Mouse (Mus musculus) T-helper 1 cell (primary cell): ENCODE measurements around the gene Klhl1.
"Not testable (repeated sequence)": the region's sequence is repeated elsewhere in the genome, so short reads cannot be mapped to it uniquely, and the experiment has no call there.

Experiments
- in situ Hi-C: fragments of 300-600 bp; cut with MboI, MseI; formaldehyde crosslinking; loops from one replicate; pipeline ENCODE4 v1.15.1; 2025; ENCODE audit warnings: high pct_unique_total_duplicates

The Klhl1 gene

DNA sequence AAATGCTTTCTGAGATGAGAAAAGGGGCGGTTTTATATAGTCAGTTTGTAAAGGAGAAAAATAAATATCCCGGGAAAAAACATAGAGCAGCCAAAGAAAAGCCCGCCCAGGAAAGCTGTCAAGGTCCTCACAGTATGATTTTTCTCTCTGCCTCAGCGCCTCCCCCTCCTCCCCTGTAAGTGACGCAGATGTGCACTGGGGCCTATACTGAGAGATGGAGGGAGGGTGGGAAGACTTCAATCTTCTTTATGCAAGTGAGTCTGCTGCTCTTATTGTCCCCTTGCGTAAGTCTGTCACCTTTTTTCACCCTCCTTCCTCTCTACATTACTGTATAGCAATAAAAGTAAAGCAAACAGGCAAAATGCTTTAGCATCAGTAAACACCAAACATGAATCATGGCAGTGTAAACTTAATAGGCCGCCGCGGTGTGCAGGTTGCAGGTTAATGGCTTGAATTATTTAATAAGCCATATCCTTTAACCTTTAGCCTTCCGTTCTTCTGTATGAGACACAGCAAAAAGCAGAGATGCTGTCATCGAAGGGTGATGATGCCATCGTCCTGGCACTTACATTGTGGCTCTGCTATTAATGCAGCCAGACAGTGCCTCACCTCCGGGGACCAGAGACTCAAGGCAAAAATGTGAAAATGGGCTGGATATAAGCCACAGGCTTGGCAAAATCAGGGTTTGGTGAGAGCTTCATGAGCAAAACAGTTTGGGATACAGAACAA is at the start of gene Klhl1:
Klhl1 (minus strand) TSS at position 149 of the 729 bp plus-strand sequence.
- in situ Hi-C loops = no loop called here

DNA sequence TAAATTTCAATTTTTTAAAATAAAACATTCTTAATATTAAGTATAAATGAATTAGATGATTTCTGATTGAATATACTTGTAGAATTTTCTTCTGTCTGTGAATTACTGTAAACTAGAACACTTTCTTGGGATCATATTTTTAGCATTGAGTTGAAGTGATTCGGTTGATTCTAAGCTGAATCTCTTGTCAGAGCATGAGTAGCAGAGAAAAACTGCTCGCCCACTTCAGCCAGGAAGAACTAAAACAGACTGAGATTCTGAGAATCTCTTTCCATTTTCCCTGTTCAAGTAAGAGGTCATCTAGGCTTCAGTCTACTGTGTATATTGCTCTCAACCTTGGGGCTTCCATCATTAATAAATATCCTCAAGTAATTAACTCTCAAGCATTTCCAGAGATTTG is 34.8 kb upstream of the Klhl1 start:
- in situ Hi-C loops = no loop called here

- in situ Hi-C loops = no loop called here
Measured at GRCm38 (mm10) chr14:96518151-96518953, 550 bp downstream of the Klhl1 start.

DNA sequence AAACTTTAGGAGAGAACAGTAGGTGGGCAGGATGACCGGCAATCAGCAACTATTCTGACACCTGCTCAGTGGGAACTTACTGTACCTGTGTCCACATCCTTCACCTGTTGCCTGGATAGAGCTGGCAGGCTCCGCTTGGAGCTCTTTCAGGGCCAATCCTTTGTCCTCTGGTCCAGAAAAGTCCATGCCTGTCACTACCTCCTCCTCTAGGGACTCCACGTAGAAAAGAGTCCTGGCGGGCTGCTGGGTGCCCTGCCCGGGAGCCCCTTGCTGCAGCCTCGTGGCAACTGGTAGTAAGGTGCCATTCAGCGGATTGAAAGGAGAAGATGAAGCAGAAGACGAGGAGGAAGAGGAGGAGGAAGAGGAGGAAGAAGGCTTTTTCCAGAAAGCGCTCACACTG is 1.2 kb downstream of the Klhl1 start:
- in situ Hi-C loops = no loop called here

- in situ Hi-C loops = loop anchor here (25.0 kb wide), 1 partner anchor 1813 kb away; no protein-coding TSS in a partner anchor
Measured at GRCm38 (mm10) chr14:96499936-96500335, 19.0 kb downstream of the Klhl1 start.

- in situ Hi-C loops = no loop called here
Measured at GRCm38 (mm10) chr14:96471812-96472211, 47.1 kb downstream of the Klhl1 start.

DNA sequence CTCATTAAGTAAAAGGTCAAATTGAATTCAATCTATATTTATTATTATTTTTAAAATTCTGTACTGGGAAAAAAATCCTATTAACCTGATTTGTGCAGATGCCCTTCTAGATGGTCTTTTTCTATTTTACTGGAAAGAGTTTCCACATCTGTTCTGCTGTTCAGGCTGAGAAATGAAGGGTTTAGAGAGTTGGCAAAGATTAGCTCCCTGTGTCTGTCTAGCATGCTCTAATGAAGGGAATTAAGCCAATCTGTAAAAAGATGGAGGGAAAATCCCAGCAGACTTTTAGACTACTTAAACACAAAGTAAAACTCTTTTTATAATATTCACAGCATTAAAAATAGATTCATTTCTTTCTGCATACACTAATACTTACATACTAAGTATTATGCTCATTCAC is 47.6 kb downstream of the Klhl1 start:
- in situ Hi-C loops = no loop called here

GRCm38 (mm10) chr14:96461756-96462155 is 57.1 kb downstream of the Klhl1 start:
- in situ Hi-C loops = loop anchor here (5.0 kb wide), 1 partner anchor 361 kb away; no protein-coding TSS in a partner anchor

GRCm38 (mm10) chr14:96392032-96392737 is 126.7 kb downstream of the Klhl1 start:
- in situ Hi-C loops = no loop called here

DNA sequence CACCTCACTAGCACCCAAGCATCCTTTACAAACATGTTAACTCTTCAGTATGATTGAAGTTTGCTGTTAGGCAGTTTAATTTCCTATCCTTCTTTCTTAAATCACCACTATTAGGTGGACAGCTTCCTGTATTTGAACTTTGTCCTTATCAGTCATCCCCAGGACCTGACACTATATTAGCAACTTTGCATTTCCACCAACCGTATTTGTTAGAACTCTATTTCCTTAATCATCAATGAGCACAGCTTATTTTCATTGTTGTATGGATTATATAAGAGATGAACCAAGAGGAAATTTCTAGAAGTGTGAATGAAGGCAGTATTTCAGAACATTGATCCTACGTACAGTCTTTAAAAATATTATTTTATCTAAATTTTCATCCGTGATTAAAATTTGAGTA is 156.2 kb downstream of the Klhl1 start:
- in situ Hi-C loops = no loop called here

DNA sequence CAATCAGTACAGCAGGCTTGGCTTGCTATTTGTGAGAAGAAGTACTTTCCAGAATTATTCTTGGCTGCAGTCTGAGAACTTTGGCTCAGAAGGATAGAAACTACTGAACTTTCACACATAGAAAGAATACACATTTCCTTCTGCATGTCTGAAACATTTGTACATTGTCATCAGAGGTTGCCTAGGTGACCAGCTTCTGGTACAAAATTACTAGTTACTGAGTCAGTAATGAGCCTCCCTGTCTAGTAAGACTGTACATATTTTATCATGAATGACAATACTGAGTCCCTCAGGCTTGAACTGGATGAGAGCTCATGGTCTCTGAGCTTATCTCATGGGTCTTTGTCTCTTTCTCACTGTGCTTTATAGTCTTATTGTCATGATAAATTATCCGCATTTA is 170.7 kb downstream of the Klhl1 start:
- in situ Hi-C loops = no loop called here

- in situ Hi-C loops = no loop called here
Measured at GRCm38 (mm10) chr14:96331069-96331468, 187.8 kb downstream of the Klhl1 start.

DNA sequence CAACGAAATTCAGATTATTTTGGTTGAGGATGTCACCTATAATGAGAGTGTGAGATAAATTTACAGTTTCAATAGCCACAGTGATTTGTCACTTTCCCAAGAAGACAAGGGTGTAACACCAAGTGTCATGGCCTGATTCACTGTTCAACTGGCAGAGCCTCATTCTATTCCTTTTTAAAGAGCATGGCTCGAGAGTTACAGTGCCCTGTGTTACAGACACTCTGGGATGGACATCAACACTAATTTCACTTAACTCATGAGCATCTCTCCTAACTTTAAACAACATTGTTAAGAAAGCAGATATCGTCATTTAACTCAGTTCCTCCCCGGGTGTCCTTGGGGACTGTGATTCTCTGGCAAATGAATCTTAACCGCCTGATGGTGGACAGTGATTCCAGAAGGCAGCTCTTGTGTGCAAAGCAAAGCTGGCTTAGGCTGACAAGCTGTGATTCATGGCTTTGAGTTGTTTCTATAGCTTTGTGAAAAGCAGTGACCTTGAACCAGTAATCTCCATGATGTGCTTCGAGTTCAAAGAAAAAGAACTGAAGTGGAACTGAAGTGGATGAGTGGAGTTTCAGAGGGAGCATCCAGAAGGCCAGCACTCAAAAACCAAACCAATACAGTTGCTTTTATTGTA is 301.0 kb downstream of the Klhl1 start:
- in situ Hi-C loops = no loop called here

- in situ Hi-C loops = not testable (repeated sequence)
Measured at GRCm38 (mm10) chr14:96194795-96195194, 324.1 kb downstream of the Klhl1 start.

GRCm38 (mm10) chr14:96174546-96174945 is 344.4 kb downstream of the Klhl1 start:
- in situ Hi-C loops = loop anchor here (10.0 kb wide), 1 partner anchor 1730 kb away; no protein-coding TSS in a partner anchor

DNA sequence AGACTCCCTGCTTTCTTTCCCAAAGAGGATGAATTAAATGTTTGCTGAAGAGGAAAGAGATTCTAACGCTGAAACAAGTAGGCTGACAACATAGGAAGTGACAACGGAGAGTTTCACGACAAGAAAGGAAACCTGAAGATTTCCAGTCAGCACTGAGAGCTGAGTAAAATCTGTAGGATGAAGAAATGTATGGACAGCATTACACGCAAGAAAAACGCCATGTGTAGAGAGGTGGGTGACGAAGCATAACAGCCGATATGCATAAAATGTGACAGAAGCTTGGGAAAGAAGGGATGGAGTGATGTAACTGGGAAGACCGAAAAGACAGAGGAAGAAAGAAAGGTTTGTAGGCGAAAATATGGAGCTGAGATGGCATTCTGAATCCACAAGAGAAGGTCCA is 375.8 kb downstream of the Klhl1 start:
- in situ Hi-C loops = no loop called here

GRCm38 (mm10) chr14:96140246-96140645 is 378.7 kb downstream of the Klhl1 start:
- in situ Hi-C loops = no loop called here

- in situ Hi-C loops = no loop called here
Measured at GRCm38 (mm10) chr14:96107396-96107795, 411.5 kb downstream of the Klhl1 start.

DNA sequence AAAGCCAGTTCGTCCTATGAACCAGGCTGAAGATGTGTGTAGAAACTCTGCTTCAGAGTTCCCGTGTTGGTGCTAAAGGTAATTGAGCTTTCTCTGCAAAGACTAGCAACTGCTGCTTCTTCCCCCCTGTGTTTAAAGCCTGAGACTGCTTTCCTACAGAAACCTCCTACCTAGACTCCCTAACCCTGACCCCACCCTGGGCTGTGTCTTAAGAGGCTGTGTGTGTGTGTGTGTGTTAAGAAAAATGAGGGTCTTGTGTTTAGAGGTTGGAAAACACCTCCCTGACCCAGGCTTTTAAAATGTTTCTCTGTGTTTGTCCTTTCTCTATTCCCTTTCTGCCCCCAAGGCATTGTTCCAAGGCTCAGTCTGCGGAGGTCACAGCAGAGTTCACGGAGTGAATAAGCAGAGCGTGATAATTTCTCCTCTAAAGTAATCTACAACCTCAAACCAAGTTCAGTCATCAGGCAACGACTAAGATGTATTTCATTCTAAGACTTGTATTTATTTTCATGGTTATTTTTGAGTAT is 437.2 kb downstream of the Klhl1 start:
- in situ Hi-C loops = no loop called here

DNA sequence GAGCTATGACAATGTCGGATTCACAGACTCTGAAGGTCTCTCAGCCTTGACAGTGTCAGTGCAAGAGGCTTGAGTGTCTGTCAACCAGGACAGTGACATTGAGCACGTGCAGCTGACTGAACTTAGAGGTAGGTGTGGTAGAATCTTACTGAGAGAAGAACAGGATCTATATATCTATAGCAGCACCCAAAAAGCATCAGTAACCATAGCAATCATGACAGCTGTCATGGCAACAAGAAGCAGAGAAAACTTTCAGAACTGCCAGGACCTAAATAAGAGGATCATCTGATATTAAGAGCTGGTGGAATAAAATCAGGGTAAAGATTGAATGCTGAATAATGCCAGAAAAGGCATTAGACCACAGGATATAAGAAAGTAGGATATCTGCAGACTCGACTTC is 453.0 kb downstream of the Klhl1 start:
- in situ Hi-C loops = no loop called here
